ENCODE assay signal across 10 mouse cellular contexts in the genomic region with DNA sequence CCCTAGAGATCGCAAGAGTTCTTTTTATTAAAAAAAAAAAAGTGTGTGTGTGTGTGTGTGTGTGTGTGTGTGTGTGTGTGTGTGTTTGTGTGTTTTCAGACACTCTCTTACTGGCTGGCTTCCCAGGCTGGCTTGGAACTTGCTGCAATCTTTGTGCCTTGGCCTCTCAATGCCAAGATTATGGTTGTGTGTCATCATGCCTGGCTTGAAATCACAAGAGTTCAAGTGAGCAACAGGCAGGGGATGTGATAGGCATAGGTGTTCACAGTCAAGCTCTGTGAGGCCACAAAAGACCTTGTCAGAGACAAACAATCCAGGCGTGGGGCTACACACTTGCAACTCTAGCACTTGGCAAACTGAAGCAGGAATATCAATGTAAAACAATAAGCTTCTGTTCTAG. TPM values are rescaled to one million over a fixed set of nuclear protein-coding genes. Genes with fewer than 3 reads are reported as not detected.
DNase-seq lines count a peak whose midpoint lies in the region; ATAC-seq and TF ChIP-seq lines count a peak whose summit lies in the region.
"Had no signal": no experiment of that assay in that cellular context is flagged by ENCODE, and none has a peak within 500 bp of the region (broad histone marks: within the 10 kb centered on the region; RNA-seq: fewer than 3 reads in every experiment).

No protein-coding gene starts in this region.

- no peaks in the 10 kb centered on the region for H3K79me2 ChIP-seq in liver, adult 2 months (ENCODE audit: control insufficient read depth, insufficient read depth, low read length)

- H3K4me2 ChIP-seq in liver, embryonic 11.5 days, result no peak overlapping the region
- no peak overlapping the region for H3K4me2 ChIP-seq in lung, embryonic 16.5 days (ENCODE audit: low read depth, low read length)
- no peak overlapping the region for H3K4me2 ChIP-seq in intestine, embryonic 15.5 days (replicated peaks)
- H3K4me2 ChIP-seq: hindbrain, embryonic 14.5 days; limb, embryonic 12.5 days had no signal

- ATAC-seq in liver, embryonic 11.5 days (replicated peaks; ENCODE audit: low FRiP score), result no peak
- ATAC-seq in lung, embryonic 16.5 days (ENCODE audit: low read depth), result peak; percentile 41; the same call in 1 of the 2 replicates
- no peak for ATAC-seq in intestine, embryonic 15.5 days

- no peak for TF ChIP-seq CTCF in liver, adult 2 months (IDR thresholded peaks at IDR 0.05; ENCODE audit: low read depth, low read length)

- DNase-seq in liver, adult 2 months (ENCODE audit: extremely low read depth, low read depth, low spot score), result peak; percentile 97
- DNase-seq in liver, embryonic 11.5 days (ENCODE audit: low spot score), result no peak
- peak; percentile 99 for DNase-seq in adipocyte (ENCODE audit: low spot score)
- DNase-seq in gastrocnemius, postnatal 10 days, result peak; percentile 49
- DNase-seq in cerebellum, adult 8-10 months, result no peak
- DNase-seq: thymus, postnatal 4 days had no signal

- WGBS in liver, adult 2 months, result 8% methylated on average over 2 of the region's 2 CpGs
- WGBS in liver, embryonic 11.5 days, result 70% methylated on average over 2 of the region's 2 CpGs
- WGBS in lung, embryonic 16.5 days, result 33% methylated on average over 2 of the region's 2 CpGs
- 61% methylated on average over 2 of the region's 2 CpGs for WGBS in intestine, embryonic 15.5 days

- no peak for TF ChIP-seq POLR2A in liver, adult 2 months (IDR thresholded peaks at IDR 0.05; ENCODE audit: extremely low read depth, insufficient read depth, low read length)

- H3K4me3 ChIP-seq in liver, adult 2 months (ENCODE audit: insufficient read depth, low read depth, low read length), result no peak overlapping the region
- H3K4me3 ChIP-seq in liver, embryonic 11.5 days (ENCODE audit: low read depth, low read length), result no peak overlapping the region
- no peak overlapping the region for H3K4me3 ChIP-seq in lung, embryonic 16.5 days (ENCODE audit: low read length)
- H3K4me3 ChIP-seq in intestine, embryonic 15.5 days (replicated peaks), result no peak overlapping the region
- H3K4me3 ChIP-seq: limb, embryonic 12.5 days had no signal

- H3K9me3 ChIP-seq in liver, embryonic 11.5 days (ENCODE audit: control insufficient read depth, low read length), result no peaks in the 10 kb centered on the region
- H3K9me3 ChIP-seq in lung, embryonic 16.5 days (ENCODE audit: control insufficient read depth, low read length), result peaks cover 2% of the 10 kb centered on the region; the same call in 1 of the 2 replicates
- H3K9me3 ChIP-seq in intestine, embryonic 15.5 days, result no peaks in the 10 kb centered on the region

- H3K9ac ChIP-seq in liver, adult 2 months (ENCODE audit: low read depth, low read length), result no peak overlapping the region
- no peak overlapping the region for H3K9ac ChIP-seq in liver, embryonic 11.5 days (ENCODE audit: low read depth, low read length)
- no peak overlapping the region for H3K9ac ChIP-seq in lung, embryonic 16.5 days (ENCODE audit: low read length)
- H3K9ac ChIP-seq in intestine, embryonic 15.5 days, result no peak overlapping the region
- H3K9ac ChIP-seq: hindbrain, embryonic 14.5 days; limb, embryonic 12.5 days had no signal

- peaks cover 4% of the 10 kb centered on the region for H3K4me1 ChIP-seq in liver, adult 2 months (ENCODE audit: control insufficient read depth, insufficient read depth, low read length)
- H3K4me1 ChIP-seq in liver, embryonic 11.5 days (replicated peaks; ENCODE audit: control insufficient read depth, insufficient read depth, low read length), result no peaks in the 10 kb centered on the region
- peaks cover 3% of the 10 kb centered on the region; the same call in 1 of the 2 replicates for H3K4me1 ChIP-seq in lung, embryonic 16.5 days (replicated peaks; ENCODE audit: control insufficient read depth, insufficient read depth, low read length)
- H3K4me1 ChIP-seq in intestine, embryonic 15.5 days (replicated peaks), result no peaks in the 10 kb centered on the region
- H3K4me1 ChIP-seq: limb, embryonic 12.5 days had no signal

- H3K27me3 ChIP-seq in liver, adult 2 months (ENCODE audit: control insufficient read depth, insufficient read depth, low read length), result no peaks in the 10 kb centered on the region
- peaks cover under 1% of the 10 kb centered on the region; the same call in 1 of the 2 replicates for H3K27me3 ChIP-seq in liver, embryonic 11.5 days (replicated peaks; ENCODE audit: control insufficient read depth, insufficient read depth, low read length)
- H3K27me3 ChIP-seq in lung, embryonic 16.5 days (ENCODE audit: control insufficient read depth, insufficient read depth, low read depth, low read length), result no peaks in the 10 kb centered on the region
- H3K27me3 ChIP-seq in intestine, embryonic 15.5 days (replicated peaks), result no peaks in the 10 kb centered on the region

- H3K36me3 ChIP-seq in liver, adult 2 months (ENCODE audit: control insufficient read depth, insufficient read depth, low read length), result no peaks in the 10 kb centered on the region
- H3K36me3 ChIP-seq in liver, embryonic 11.5 days (ENCODE audit: control insufficient read depth, insufficient read depth, low read length), result no peaks in the 10 kb centered on the region
- H3K36me3 ChIP-seq in lung, embryonic 16.5 days (ENCODE audit: control insufficient read depth, insufficient read depth, low read length), result no peaks in the 10 kb centered on the region
- no peaks in the 10 kb centered on the region for H3K36me3 ChIP-seq in intestine, embryonic 15.5 days
- H3K36me3 ChIP-seq: limb, embryonic 12.5 days had no signal

- H3K27ac ChIP-seq in liver, adult 2 months (replicated peaks; ENCODE audit: insufficient read depth, low read depth, low read length), result 0 out of 2 replicates have a peak overlapping the region, but pooled peaks have one; percentile 18
- H3K27ac ChIP-seq in liver, embryonic 11.5 days (ENCODE audit: low read depth, low read length), result no peak overlapping the region
- no peak overlapping the region for H3K27ac ChIP-seq in lung, embryonic 16.5 days (ENCODE audit: low read length)
- no peak overlapping the region for H3K27ac ChIP-seq in intestine, embryonic 15.5 days
- H3K27ac ChIP-seq: hindbrain, embryonic 14.5 days; limb, embryonic 12.5 days had no signal

RNA-seq across cellular contexts. Expression of a gene that starts 7.1 kb away (rescaled TPM):
- 7.3 and 8.9 TPM in 2 replicates for total RNA-seq in liver, adult 2 months (2014; rRNA removed)
- 11.5 and 15.9 TPM in 2 replicates for polyA plus RNA-seq in liver, adult 2 months (2012; rRNA removed)
- 11.3 and 12.2 TPM in 2 replicates for polyA plus RNA-seq in liver, embryonic 11.5 days (2014; fragmentation: Nextera tagmentation; extraction: Ambion mirVana)
- total RNA-seq in gastrocnemius, postnatal 10 days (2021), result 1 to 10 TPM; 5.6 to 6.4 TPM
- polyA plus RNA-seq in lung, embryonic 16.5 days (2015; fragmentation: Nextera tagmentation; extraction: Ambion mirVana), result 65.9 and 68.1 TPM in 2 replicates
- polyA plus RNA-seq in intestine, embryonic 15.5 days (2015; fragmentation: Nextera tagmentation; extraction: Ambion mirVana), result 48.3 and 54.9 TPM in 2 replicates

RNA-seq across cellular contexts. Expression of a gene that starts 19.9 kb away (rescaled TPM):
- total RNA-seq in liver, adult 2 months (2014; rRNA removed), result 22.0 and 31.7 TPM in 2 replicates
- polyA plus RNA-seq in liver, adult 2 months (2012; rRNA removed), result 33.9 and 41.4 TPM in 2 replicates
- 97.7 and 102 TPM in 2 replicates for polyA plus RNA-seq in liver, embryonic 11.5 days (2014; fragmentation: Nextera tagmentation; extraction: Ambion mirVana)
- total RNA-seq in gastrocnemius, postnatal 10 days (2021), result 100 to 1,000 TPM in 1 of 2 experiments, 10 to 100 TPM in 1; 98.8 to 104 TPM
- 176 and 183 TPM in 2 replicates for polyA plus RNA-seq in lung, embryonic 16.5 days (2015; fragmentation: Nextera tagmentation; extraction: Ambion mirVana)
- polyA plus RNA-seq in intestine, embryonic 15.5 days (2015; fragmentation: Nextera tagmentation; extraction: Ambion mirVana), result 143 and 174 TPM in 2 replicates

Comparison
In these comparisons a context has a peak if more than half of its experiments do, and no peak if none do; other contexts are left out.
1. DNase-seq: peak in liver, adult 2 months (single experiment), adipocyte (single experiment) and gastrocnemius, postnatal 10 days (single experiment); none in liver, embryonic 11.5 days (single experiment) and cerebellum, adult 8-10 months (single experiment).